Comparison of ENCODE assay signal across 28 mouse cellular contexts in genomic region chr8:124307700-124308099, GRCm38 (mm10).
DNase-seq lines count a peak whose midpoint lies in the region; ATAC-seq and TF ChIP-seq lines count a peak whose summit lies in the region.
"Had no signal": no experiment of that assay in that cellular context is flagged by ENCODE, and none has a peak within 500 bp of the region (broad histone marks: within the 10 kb centered on the region; RNA-seq: fewer than 3 reads in every experiment).

No protein-coding gene starts in this region.

- peak overlapping the region; percentile 81 for H3K27ac ChIP-seq in gastrocnemius, adult 2 months
- no peak overlapping the region; the same call in 1 of the 2 replicates for H3K27ac ChIP-seq in heart, postnatal 0 days (ENCODE audit: low read depth)
- H3K27ac ChIP-seq: forebrain, embryonic 10.5 days; forebrain, embryonic 13.5 days; hindbrain, embryonic 14.5 days; hindbrain, postnatal 0 days; kidney, embryonic 15.5 days had no signal

- 0 out of 2 replicates have a peak, but pooled peaks cover 14% of the 10 kb centered on the region for H3K4me1 ChIP-seq in heart, postnatal 0 days (ENCODE audit: control insufficient read depth, insufficient read depth)
- H3K4me1 ChIP-seq: forebrain, embryonic 13.5 days had no signal

- DNase-seq in gastrocnemius, adult 2 months = peak; percentile 81
- DNase-seq in gastrocnemius, postnatal 4 days (ENCODE audit: low spot score in 2 of 2) = no peak
- DNase-seq in heart, postnatal 0 days (ENCODE audit: low spot score) = no peak
- DNase-seq in heart, adult 9 months (ENCODE audit: low spot score in 2 of 2) = no peak
- DNase-seq in gastrocnemius, postnatal 25 days = peak; percentile 53
- no peak for DNase-seq in adrenal gland, postnatal 14 days
- DNase-seq: adrenal gland, adult 2 months; adrenal gland, postnatal 25 days; B cell, adult 2 months; cerebellum, adult 11-12 months; cerebellum, adult 8-10 months; cerebellum, postnatal 10 days; heart, postnatal 14 days; heart, postnatal 4 days; kidney, adult 11 months; kidney, adult 8-10 months had no signal

- H3K36me3 ChIP-seq in heart, postnatal 0 days (replicated peaks; ENCODE audit: control insufficient read depth, insufficient read depth, low read length) = peaks cover 5% of the 10 kb centered on the region
- H3K36me3 ChIP-seq: G1E had no signal

- 67% methylated on average over 10 of the region's 10 CpGs for WGBS in heart, postnatal 0 days

- H3K4me3 ChIP-seq in gastrocnemius, adult 2 months = no peak overlapping the region; the same call in 1 of the 2 replicates
- H3K4me3 ChIP-seq in heart, postnatal 0 days (ENCODE audit: low read depth, low read length) = no peak overlapping the region
- H3K4me3 ChIP-seq: forebrain, embryonic 10.5 days; forebrain, embryonic 13.5 days; heart, embryonic 12.5 days; heart, embryonic 15.5 days; kidney, embryonic 15.5 days had no signal

- no peaks in the 10 kb centered on the region for H3K27me3 ChIP-seq in heart, postnatal 0 days (ENCODE audit: control insufficient read depth, insufficient read depth, low read length)
- H3K27me3 ChIP-seq: CH12.LX; forebrain, embryonic 13.5 days; heart, embryonic 12.5 days; heart, embryonic 15.5 days; kidney, embryonic 15.5 days; Patski had no signal

- no peaks in the 10 kb centered on the region for H3K9me3 ChIP-seq in heart, postnatal 0 days (replicated peaks; ENCODE audit: control insufficient read depth, low read length)
- H3K9me3 ChIP-seq: forebrain, embryonic 10.5 days; forebrain, embryonic 13.5 days; heart, embryonic 12.5 days; heart, embryonic 15.5 days; kidney, embryonic 15.5 days had no signal

- no peak for TF ChIP-seq CTCF in gastrocnemius, adult 2 months (IDR thresholded peaks at IDR 0.05)
- TF ChIP-seq CTCF in heart, postnatal 0 days (IDR thresholded peaks at IDR 0.05; ENCODE audit: low read depth) = no peak

- H3K9ac ChIP-seq in heart, postnatal 0 days (replicated peaks; ENCODE audit: low read depth, low read length) = no peak overlapping the region
- H3K9ac ChIP-seq: heart, embryonic 12.5 days; heart, embryonic 15.5 days; hindbrain, embryonic 14.5 days; kidney, embryonic 15.5 days had no signal

- TF ChIP-seq EP300 in heart, postnatal 0 days (IDR thresholded peaks at IDR 0.05; ENCODE audit: low read depth) = no peak

- intact Hi-C loops in gastrocnemius, adult 2 months (cut with DNase I) = no loop called here

- ATAC-seq in heart, postnatal 0 days (ENCODE audit: insufficient read depth, low read depth) = peak; percentile 46; the same call in 1 of the 2 replicates
- ATAC-seq: forebrain, embryonic 13.5 days; forebrain, embryonic 16.5 days; hindbrain, postnatal 0 days; inflammation-experienced regulatory T-cells, adult 6 months; Patski had no signal

- H3K4me2 ChIP-seq in heart, postnatal 0 days (ENCODE audit: low read depth, low read length) = no peak overlapping the region
- H3K4me2 ChIP-seq: forebrain, embryonic 13.5 days; heart, embryonic 12.5 days; heart, embryonic 15.5 days; hindbrain, embryonic 14.5 days; kidney, embryonic 15.5 days had no signal

Comparison
In these comparisons a context has a peak if more than half of its experiments do, and no peak if none do; other contexts are left out.
1. DNase-seq: peak in gastrocnemius, adult 2 months (single experiment) and gastrocnemius, postnatal 25 days (single experiment); none in gastrocnemius, postnatal 4 days (0 of 2), heart, postnatal 0 days (single experiment), heart, adult 9 months (0 of 2) and adrenal gland, postnatal 14 days (single experiment).